Mouse (Mus musculus): ENCODE data around the gene Lrrn4cl.
"Not testable (repeated sequence)": the region's sequence is repeated elsewhere in the genome, so short reads cannot be mapped to it uniquely, and the experiment has no call there.

Gene Lrrn4cl

GRCm38 (mm10) chr19:8838041-8838730 lies 12.4 kb upstream of the Lrrn4cl start:
- peak; percentile 44 for DNase-seq (ENCODE audit: low spot score)

- DNase-seq (ENCODE audit: low spot score): no peak
Observed at GRCm38 (mm10) chr19:8839103-8839907, 11.3 kb upstream of the Lrrn4cl start, which contains the start of gene Gng3. Gng3 (minus strand) TSS chr19:8839194.

- no peak for DNase-seq (ENCODE audit: low spot score)
Observed at GRCm38 (mm10) chr19:8839908-8840791, 10.4 kb upstream of the Lrrn4cl start.

GRCm38 (mm10) chr19:8841012-8841411 lies 9.6 kb upstream of the Lrrn4cl start:
- no peak for DNase-seq (ENCODE audit: low spot score)

GRCm38 (mm10) chr19:8842961-8843360 lies 7.6 kb upstream of the Lrrn4cl start:
- DNase-seq (ENCODE audit: low spot score): no peak

- DNase-seq (ENCODE audit: low spot score): peak; percentile 80
Observed at GRCm38 (mm10) chr19:8844371-8845129, 6.0 kb upstream of the Lrrn4cl start.

GRCm38 (mm10) chr19:8848356-8848755 lies 2.2 kb upstream of the Lrrn4cl start:
- no peak for DNase-seq (ENCODE audit: low spot score)

- no peak for DNase-seq (ENCODE audit: low spot score)
Observed at GRCm38 (mm10) chr19:8851639-8852038, 1.1 kb downstream of the Lrrn4cl start.

GRCm38 (mm10) chr19:8852236-8852928 lies 1.8 kb downstream of the Lrrn4cl start:
- DNase-seq (ENCODE audit: low spot score): no peak

- no peak for DNase-seq (ENCODE audit: low spot score)
Observed at GRCm38 (mm10) chr19:8853117-8853516, 2.5 kb downstream of the Lrrn4cl start.

GRCm38 (mm10) chr19:8857689-8858088 lies 7.1 kb downstream of the Lrrn4cl start:
- no peak for DNase-seq (ENCODE audit: low spot score)

- DNase-seq (ENCODE audit: low spot score): no peak
Observed at GRCm38 (mm10) chr19:8859018-8859417, 8.4 kb downstream of the Lrrn4cl start.

- DNase-seq (ENCODE audit: low spot score): no peak
Observed at GRCm38 (mm10) chr19:8864265-8864664, 13.7 kb downstream of the Lrrn4cl start.

GRCm38 (mm10) chr19:8870381-8870780 lies 19.8 kb downstream of the Lrrn4cl start:
- DNase-seq (ENCODE audit: low spot score): not testable (repeated sequence)

- no peak for DNase-seq (ENCODE audit: low spot score)
Observed at GRCm38 (mm10) chr19:8870838-8871237, 20.3 kb downstream of the Lrrn4cl start.

- DNase-seq (ENCODE audit: low spot score): peak; percentile 93
Observed at GRCm38 (mm10) chr19:8871267-8872186, 21.0 kb downstream of the Lrrn4cl start, which contains the start of gene Ubxn1. Ubxn1 (plus strand) TSS chr19:8871496.

GRCm38 (mm10) chr19:8872266-8872840 lies 21.8 kb downstream of the Lrrn4cl start:
- no peak for DNase-seq (ENCODE audit: low spot score)

- no peak for DNase-seq (ENCODE audit: low spot score)
Observed at GRCm38 (mm10) chr19:8875031-8875430, 24.5 kb downstream of the Lrrn4cl start.

GRCm38 (mm10) chr19:8880311-8881033 lies 29.9 kb downstream of the Lrrn4cl start, which contains the start of gene Uqcc3:
Uqcc3 (minus strand) TSS chr19:8880923.
- DNase-seq (ENCODE audit: low spot score): peak; percentile 78
